Mouse (Mus musculus): ENCODE measurements at regions not wholly inside any gene's neighbourhood (a gene's known extent, or its start where the extent isn't known, plus 50 kb on each side); places are given as distances from the start of the nearest gene placed in this dataset.

DNA sequence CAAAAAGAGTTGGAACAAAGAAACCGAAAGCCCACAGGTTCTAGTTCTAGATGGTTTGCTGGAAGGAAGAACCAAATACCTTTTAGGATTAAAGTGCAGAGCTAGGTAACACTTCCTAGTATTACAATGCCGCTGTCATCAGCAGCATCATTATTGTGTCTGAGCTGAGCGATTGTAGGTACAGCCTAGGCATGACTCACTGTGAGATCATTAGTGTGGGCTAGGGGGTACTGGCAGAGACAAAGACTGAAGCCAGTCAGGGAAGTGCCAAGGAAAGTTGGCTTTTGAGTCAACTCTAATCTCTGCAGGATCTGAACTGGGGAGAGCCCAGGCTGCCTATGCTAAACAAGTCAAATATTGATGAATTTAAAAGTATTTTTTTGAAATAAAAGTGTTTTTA lies 450.2 kb upstream of the Jag1 start:
- Histone ChIP-seq H3K4me2 (replicated peaks) (no peak overlapping the region), H3K27ac (no peak overlapping the region), H3K4me1 (replicated peaks; ENCODE audit: control insufficient read depth, insufficient read depth, low read length) (no peaks in the 10 kb centered on the region), H3K27me3 (ENCODE audit: control insufficient read depth, insufficient read depth, low read length) (no peaks in the 10 kb centered on the region), H3K9ac (no peak overlapping the region), H3K4me3 (replicated peaks; ENCODE audit: low read length) (no peak overlapping the region), H3K36me3 (replicated peaks; ENCODE audit: control insufficient read depth, insufficient read depth) (no peaks in the 10 kb centered on the region), H3K9me3 (ENCODE audit: control insufficient read depth, low read length) (no peaks in the 10 kb centered on the region)
- ATAC-seq (ENCODE audit: low FRiP score) (no peak), DNase-seq (ENCODE audit: low spot score) (no peak)
- WGBS = 93% methylated on average over 3 of the region's 3 CpGs

- Histone ChIP-seq H3K4me1 (replicated peaks; ENCODE audit: control insufficient read depth, insufficient read depth, low read length) (peaks cover 7% of the 10 kb centered on the region; the same call in 1 of the 2 replicates), H3K27me3 (ENCODE audit: control insufficient read depth, insufficient read depth, low read length) (no peaks in the 10 kb centered on the region), H3K9me3 (ENCODE audit: control insufficient read depth, low read length) (no peaks in the 10 kb centered on the region), H3K9ac (no peak overlapping the region), H3K4me2 (replicated peaks) (no peak overlapping the region), H3K36me3 (replicated peaks; ENCODE audit: control insufficient read depth, insufficient read depth) (no peaks in the 10 kb centered on the region), H3K27ac (no peak overlapping the region), H3K4me3 (replicated peaks; ENCODE audit: low read length) (no peak overlapping the region)
- WGBS = 81% methylated on average over 5 of the region's 5 CpGs
- DNase-seq (ENCODE audit: low spot score) = no peak
- ATAC-seq (ENCODE audit: low FRiP score) = no peak
Observed at GRCm38 (mm10) chr2:137564064-137564624, 447.7 kb upstream of the Jag1 start.

DNA sequence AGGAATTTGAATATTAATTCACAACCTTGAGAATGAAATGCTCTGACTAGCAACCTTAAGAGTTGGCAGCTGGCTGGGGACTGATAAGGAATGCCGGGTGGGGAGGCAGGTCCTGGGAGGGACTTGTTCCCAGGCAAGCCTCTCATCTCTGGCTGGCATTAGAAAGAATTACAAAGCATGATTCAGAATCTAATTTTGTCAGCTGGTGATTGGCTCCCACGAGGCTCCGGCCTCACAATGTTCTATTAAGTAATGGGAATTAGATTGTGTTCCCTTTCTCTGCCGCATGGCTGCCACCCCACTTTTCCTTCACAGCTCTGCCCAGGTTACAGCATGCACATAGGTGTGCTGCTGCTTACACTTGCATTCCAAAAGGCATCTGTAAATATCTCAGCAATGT lies 443.9 kb upstream of the Jag1 start:
- no peaks in the 10 kb centered on the region for H3K36me3 ChIP-seq (replicated peaks; ENCODE audit: control insufficient read depth, insufficient read depth)
- no peak for DNase-seq (ENCODE audit: low spot score)
- no peak overlapping the region for H3K27ac ChIP-seq
- H3K4me2 ChIP-seq (replicated peaks) = no peak overlapping the region
- no peaks in the 10 kb centered on the region for H3K27me3 ChIP-seq (ENCODE audit: control insufficient read depth, insufficient read depth, low read length)
- ATAC-seq (ENCODE audit: low FRiP score) = peak; percentile 74
- no peak overlapping the region for H3K4me3 ChIP-seq (replicated peaks; ENCODE audit: low read length)
- H3K9me3 ChIP-seq (ENCODE audit: control insufficient read depth, low read length) = no peaks in the 10 kb centered on the region
- 25% methylated on average over 4 of the region's 4 CpGs for WGBS
- H3K9ac ChIP-seq = no peak overlapping the region
- peaks cover 7% of the 10 kb centered on the region; the same call in 1 of the 2 replicates for H3K4me1 ChIP-seq (replicated peaks; ENCODE audit: control insufficient read depth, insufficient read depth, low read length)

- Histone ChIP-seq H3K4me3 (replicated peaks; ENCODE audit: low read length) (no peak overlapping the region), H3K9ac (no peak overlapping the region), H3K9me3 (ENCODE audit: control insufficient read depth, low read length) (peaks cover 6% of the 10 kb centered on the region; the same call in 1 of the 2 replicates), H3K27me3 (ENCODE audit: control insufficient read depth, insufficient read depth, low read length) (no peaks in the 10 kb centered on the region), H3K4me2 (replicated peaks) (no peak overlapping the region), H3K36me3 (replicated peaks; ENCODE audit: control insufficient read depth, insufficient read depth) (no peaks in the 10 kb centered on the region), H3K27ac (no peak overlapping the region), H3K4me1 (replicated peaks; ENCODE audit: control insufficient read depth, insufficient read depth, low read length) (no peaks in the 10 kb centered on the region)
- 92% methylated on average over 2 of the region's 2 CpGs for WGBS
- DNase-seq (ENCODE audit: low spot score) (no peak), ATAC-seq (ENCODE audit: low FRiP score) (no peak)
Observed at GRCm38 (mm10) chr2:137553871-137554270, 437.4 kb upstream of the Jag1 start.

GRCm38 (mm10) chr2:137536581-137536980 lies 420.1 kb upstream of the Jag1 start:
- H3K4me3 ChIP-seq (replicated peaks; ENCODE audit: low read length) = no peak overlapping the region
- H3K36me3 ChIP-seq (replicated peaks; ENCODE audit: control insufficient read depth, insufficient read depth) = no peaks in the 10 kb centered on the region
- H3K4me2 ChIP-seq (replicated peaks) = no peak overlapping the region
- H3K9ac ChIP-seq = no peak overlapping the region
- ATAC-seq (ENCODE audit: low FRiP score) = no peak
- no peaks in the 10 kb centered on the region for H3K4me1 ChIP-seq (replicated peaks; ENCODE audit: control insufficient read depth, insufficient read depth, low read length)
- no peak for DNase-seq (ENCODE audit: low spot score)
- no peaks in the 10 kb centered on the region for H3K27me3 ChIP-seq (ENCODE audit: control insufficient read depth, insufficient read depth, low read length)
- H3K9me3 ChIP-seq (ENCODE audit: control insufficient read depth, low read length) = no peaks in the 10 kb centered on the region
- 74% methylated on average over 2 of the region's 2 CpGs for WGBS
- no peak overlapping the region for H3K27ac ChIP-seq

DNA sequence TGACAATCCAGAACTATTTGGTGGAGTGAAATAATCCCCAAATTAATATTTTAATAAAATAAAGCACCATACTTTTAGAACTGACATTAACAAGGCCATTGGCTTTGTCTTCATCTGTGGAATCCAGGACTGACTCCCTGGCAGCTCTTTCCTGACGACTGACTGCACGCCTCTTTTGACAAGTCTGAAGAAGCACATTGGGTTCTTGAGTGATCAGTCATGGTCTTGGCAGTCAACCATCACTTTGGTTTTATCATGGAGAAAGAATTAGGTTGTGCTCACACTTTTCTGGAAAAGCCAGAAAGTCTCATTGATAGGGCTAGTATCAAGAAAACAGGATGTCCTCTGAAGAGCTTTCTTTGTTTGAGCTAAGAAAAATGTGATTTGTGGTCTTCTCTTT lies 399.8 kb upstream of the Jag1 start:
- Histone ChIP-seq H3K4me1 (replicated peaks; ENCODE audit: control insufficient read depth, insufficient read depth, low read length) (no peaks in the 10 kb centered on the region), H3K27me3 (ENCODE audit: control insufficient read depth, insufficient read depth, low read length) (no peaks in the 10 kb centered on the region), H3K36me3 (replicated peaks; ENCODE audit: control insufficient read depth, insufficient read depth) (no peaks in the 10 kb centered on the region), H3K9ac (no peak overlapping the region), H3K27ac (no peak overlapping the region), H3K4me2 (replicated peaks) (no peak overlapping the region), H3K4me3 (replicated peaks; ENCODE audit: low read length) (no peak overlapping the region), H3K9me3 (ENCODE audit: control insufficient read depth, low read length) (no peaks in the 10 kb centered on the region)
- ATAC-seq (ENCODE audit: low FRiP score) (no peak), DNase-seq (ENCODE audit: low spot score) (no peak)
- 76% methylated on average over 2 of the region's 2 CpGs for WGBS

DNA sequence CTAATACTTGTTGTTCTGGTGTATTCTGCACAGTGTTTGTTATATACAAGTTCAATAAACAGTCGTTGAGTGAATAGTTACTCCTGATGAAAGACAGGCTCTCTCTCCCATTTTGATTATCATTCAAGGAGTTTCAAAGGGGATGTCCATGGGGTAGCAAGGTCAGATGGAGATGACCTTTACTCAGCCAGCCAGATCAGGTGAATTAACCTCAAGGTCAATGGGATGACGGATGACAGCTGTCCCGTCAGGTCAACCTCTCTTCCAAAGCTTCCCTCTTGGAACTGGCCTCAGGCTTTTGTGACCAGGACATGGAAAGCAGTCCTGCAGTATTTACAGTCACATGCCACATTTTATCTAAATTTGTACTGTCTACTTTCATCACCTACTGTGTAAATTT lies 398.6 kb upstream of the Jag1 start:
- H3K9ac ChIP-seq = no peak overlapping the region
- H3K27ac ChIP-seq = no peak overlapping the region
- ATAC-seq (ENCODE audit: low FRiP score) (no peak), DNase-seq (ENCODE audit: low spot score) (no peak)
- H3K9me3 ChIP-seq (ENCODE audit: control insufficient read depth, low read length) = no peaks in the 10 kb centered on the region
- H3K36me3 ChIP-seq (replicated peaks; ENCODE audit: control insufficient read depth, insufficient read depth) = no peaks in the 10 kb centered on the region
- 43% methylated on average over 3 of the region's 3 CpGs for WGBS
- H3K4me3 ChIP-seq (replicated peaks; ENCODE audit: low read length) = no peak overlapping the region
- no peaks in the 10 kb centered on the region for H3K27me3 ChIP-seq (ENCODE audit: control insufficient read depth, insufficient read depth, low read length)
- H3K4me2 ChIP-seq (replicated peaks) = no peak overlapping the region
- H3K4me1 ChIP-seq (replicated peaks; ENCODE audit: control insufficient read depth, insufficient read depth, low read length) = no peaks in the 10 kb centered on the region

DNA sequence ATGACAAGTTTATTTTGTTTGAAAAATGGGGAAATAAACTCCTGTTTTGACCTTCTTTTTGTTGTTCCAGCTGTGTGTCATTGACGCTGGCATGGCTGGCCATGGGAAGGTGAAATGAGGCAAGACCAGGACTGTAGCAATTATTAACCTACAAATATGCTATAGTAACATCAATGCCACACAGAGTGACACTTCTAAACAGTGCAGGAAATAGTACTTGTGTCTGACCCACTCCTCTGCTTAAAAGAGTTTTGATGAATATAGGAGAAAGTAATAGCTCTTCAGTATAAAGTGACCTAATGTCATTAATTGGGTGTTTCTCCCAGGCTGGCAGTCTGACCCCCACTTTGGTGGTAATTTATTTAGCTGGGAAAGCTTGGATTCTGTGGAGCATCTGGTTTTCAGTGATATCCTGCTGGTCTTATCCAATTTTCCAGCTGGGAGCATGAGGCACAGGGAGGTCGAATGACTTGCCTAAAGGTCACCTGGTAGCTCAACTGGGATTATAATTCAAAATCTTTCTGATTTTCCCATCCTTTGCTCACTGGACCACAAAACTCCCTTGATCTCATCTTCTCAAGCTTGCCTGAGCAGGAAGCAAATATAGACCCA lies 397.6 kb upstream of the Jag1 start:
- H3K4me3 ChIP-seq (replicated peaks; ENCODE audit: low read length) = no peak overlapping the region
- WGBS = 38% methylated on average over 2 of the region's 2 CpGs
- H3K36me3 ChIP-seq (replicated peaks; ENCODE audit: control insufficient read depth, insufficient read depth) = no peaks in the 10 kb centered on the region
- ATAC-seq (ENCODE audit: low FRiP score) (no peak), DNase-seq (ENCODE audit: low spot score) (no peak)
- H3K9ac ChIP-seq = no peak overlapping the region
- H3K27ac ChIP-seq = no peak overlapping the region
- no peak overlapping the region for H3K4me2 ChIP-seq (replicated peaks)
- H3K27me3 ChIP-seq (ENCODE audit: control insufficient read depth, insufficient read depth, low read length) = no peaks in the 10 kb centered on the region
- H3K4me1 ChIP-seq (replicated peaks; ENCODE audit: control insufficient read depth, insufficient read depth, low read length) = no peaks in the 10 kb centered on the region
- H3K9me3 ChIP-seq (ENCODE audit: control insufficient read depth, low read length) = no peaks in the 10 kb centered on the region

DNA sequence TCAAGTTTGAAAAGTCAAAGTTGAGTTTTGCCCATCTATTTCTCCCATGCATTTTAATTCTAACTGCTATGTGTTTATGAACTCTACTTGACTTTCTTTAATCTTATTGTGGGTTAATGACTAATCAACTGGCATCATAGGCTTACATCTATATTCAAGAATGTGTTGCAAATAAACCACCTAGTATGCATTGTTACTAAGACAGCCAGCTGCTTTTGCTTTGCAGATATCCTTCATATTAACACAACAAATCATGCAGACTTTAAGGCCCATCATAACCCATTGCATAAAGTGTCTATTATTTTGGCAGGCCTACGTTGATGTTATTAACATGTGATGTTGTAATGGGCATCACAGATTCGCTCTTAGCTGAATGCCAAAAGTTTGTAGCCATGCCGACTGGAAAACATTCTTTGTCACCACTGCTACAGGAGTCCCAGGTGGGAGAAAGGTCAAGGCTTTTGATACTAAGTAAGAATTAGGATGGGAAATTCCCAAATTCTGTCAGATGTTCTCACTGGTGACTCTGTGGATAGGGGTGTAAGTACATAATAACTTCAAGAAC lies 394.3 kb upstream of the Jag1 start:
- no peaks in the 10 kb centered on the region for H3K36me3 ChIP-seq (replicated peaks; ENCODE audit: control insufficient read depth, insufficient read depth)
- 78% methylated on average over 3 of the region's 3 CpGs for WGBS
- H3K4me3 ChIP-seq (replicated peaks; ENCODE audit: low read length) = no peak overlapping the region
- H3K27ac ChIP-seq = no peak overlapping the region
- DNase-seq (ENCODE audit: low spot score) (no peak), ATAC-seq (ENCODE audit: low FRiP score) (no peak)
- H3K9me3 ChIP-seq (ENCODE audit: control insufficient read depth, low read length) = peaks cover 5% of the 10 kb centered on the region; the same call in 1 of the 2 replicates
- no peaks in the 10 kb centered on the region for H3K27me3 ChIP-seq (ENCODE audit: control insufficient read depth, insufficient read depth, low read length)
- no peak overlapping the region for H3K4me2 ChIP-seq (replicated peaks)
- no peaks in the 10 kb centered on the region for H3K4me1 ChIP-seq (replicated peaks; ENCODE audit: control insufficient read depth, insufficient read depth, low read length)
- no peak overlapping the region for H3K9ac ChIP-seq

All from hindbrain, embryonic 14.5 days (tissue).